9 mouse cellular contexts compared by ENCODE assay signal in genomic region chr2:180472306-180473079, GRCm38 (mm10). TPM values are rescaled to one million over a fixed set of nuclear protein-coding genes. Genes with fewer than 3 reads are reported as not detected.
DNase-seq lines count a peak whose midpoint lies in the region; ATAC-seq and TF ChIP-seq lines count a peak whose summit lies in the region.
"Had no signal": no experiment of that assay in that cellular context is flagged by ENCODE, and none has a peak within 500 bp of the region (broad histone marks: within the 10 kb centered on the region; RNA-seq: fewer than 3 reads in every experiment).

No protein-coding gene starts in this region.

- no peak overlapping the region for H3K27ac ChIP-seq in heart, postnatal 0 days (ENCODE audit: low read depth)
- no peak overlapping the region for H3K27ac ChIP-seq in limb, embryonic 13.5 days

- peak; percentile 34 for DNase-seq in kidney, adult 18-20 months
- no peak for DNase-seq in kidney, adult 11 months
- peak; percentile 87 for DNase-seq in ES-CJ7 (ENCODE audit: low read depth, low spot score)
- peak; percentile 30 for DNase-seq in c-Kit-positive CD71-positive TER-119-positive erythroid progenitor cells, embryonic 14.5 days (ENCODE audit: low spot score)
- peak; percentile 32 for DNase-seq in heart, postnatal 0 days (ENCODE audit: low spot score)
- peak; percentile 50 for DNase-seq in naive thymus-derived CD4-positive, alpha-beta T cell, adult 2 months (ENCODE audit: low read depth)

- TF ChIP-seq CTCF in heart, postnatal 0 days (IDR thresholded peaks at IDR 0.05; ENCODE audit: low read depth) = peak; percentile 65

- H3K9me3 ChIP-seq in heart, postnatal 0 days (replicated peaks; ENCODE audit: control insufficient read depth, low read length) = no peaks in the 10 kb centered on the region
- H3K9me3 ChIP-seq in limb, embryonic 13.5 days = no peaks in the 10 kb centered on the region

- ATAC-seq in heart, postnatal 0 days (ENCODE audit: insufficient read depth, low read depth) = peak; percentile 43; the same call in 1 of the 2 replicates
- peak; percentile 30; the same call in 1 of the 2 replicates for ATAC-seq in limb, embryonic 13.5 days (ENCODE audit: low FRiP score, low read depth)
- no peak for ATAC-seq in monocyte, adult 5-6 weeks (replicated peaks; ENCODE audit: insufficient number of reproducible peaks, low FRiP score, low TSS enrichment, poor library complexity, severe bottlenecking)

- H3K27me3 ChIP-seq in heart, postnatal 0 days (ENCODE audit: control insufficient read depth, insufficient read depth, low read length) = no peaks in the 10 kb centered on the region
- H3K27me3 ChIP-seq in limb, embryonic 13.5 days = peaks cover 12% of the 10 kb centered on the region

- no peaks in the 10 kb centered on the region for H3K36me3 ChIP-seq in heart, postnatal 0 days (replicated peaks; ENCODE audit: control insufficient read depth, insufficient read depth, low read length)
- H3K36me3 ChIP-seq in limb, embryonic 13.5 days = no peaks in the 10 kb centered on the region

- no peak for TF ChIP-seq EP300 in heart, postnatal 0 days (IDR thresholded peaks at IDR 0.05; ENCODE audit: low read depth)

- H3K9ac ChIP-seq in heart, postnatal 0 days (replicated peaks; ENCODE audit: low read depth, low read length) = no peak overlapping the region
- H3K9ac ChIP-seq in limb, embryonic 13.5 days = no peak overlapping the region

- 6% methylated on average over 21 of the region's 21 CpGs for WGBS in heart, postnatal 0 days
- WGBS in limb, embryonic 13.5 days = 5% methylated on average over 21 of the region's 21 CpGs

- H3K4me2 ChIP-seq in heart, postnatal 0 days (ENCODE audit: low read depth, low read length) = no peak overlapping the region
- peak overlapping the region; percentile 31 for H3K4me2 ChIP-seq in limb, embryonic 13.5 days (replicated peaks)

- H3K4me3 ChIP-seq in heart, postnatal 0 days (ENCODE audit: low read depth, low read length) = no peak overlapping the region
- 0 out of 2 replicates have a peak overlapping the region, but pooled peaks have one; percentile 11 for H3K4me3 ChIP-seq in limb, embryonic 13.5 days
- H3K4me3 ChIP-seq: erythroblast, embryonic 14.5 days had no signal

- H3K4me1 ChIP-seq in heart, postnatal 0 days (ENCODE audit: control insufficient read depth, insufficient read depth) = no peaks in the 10 kb centered on the region
- 0 out of 2 replicates have a peak, but pooled peaks cover 6% of the 10 kb centered on the region for H3K4me1 ChIP-seq in limb, embryonic 13.5 days

RNA-seq across cellular contexts. Expression of gene Slco4a1, which starts 16.4 kb away (rescaled TPM):
- total RNA-seq in heart, postnatal 0 days (2014; rRNA removed; ENCODE audit: low replicate concordance) = 0.50 TPM in 1 of 2 replicates, not detected in the other
- not detected in 2 replicates for polyA plus RNA-seq in heart, postnatal 0 days (2015; fragmentation: Nextera tagmentation; extraction: Ambion mirVana)
- 0.40 and 0.90 TPM in 2 replicates for polyA plus RNA-seq in limb, embryonic 13.5 days (2015; fragmentation: Nextera tagmentation; extraction: Ambion mirVana)
- total RNA-seq in monocyte, adult 5-6 weeks (2017) = 0.43 to 3.4 TPM (median 1.7 TPM) in 3 replicates

RNA-seq across cellular contexts. Expression of gene Ntsr1, which starts 27.3 kb away (rescaled TPM):
- total RNA-seq in heart, postnatal 0 days (2014; rRNA removed; ENCODE audit: low replicate concordance) = 0.08 and 1.1 TPM in 2 replicates
- polyA plus RNA-seq in heart, postnatal 0 days (2015; fragmentation: Nextera tagmentation; extraction: Ambion mirVana) = 0.40 and 0.75 TPM in 2 replicates
- polyA plus RNA-seq in limb, embryonic 13.5 days (2015; fragmentation: Nextera tagmentation; extraction: Ambion mirVana) = 0.29 and 0.36 TPM in 2 replicates
- total RNA-seq in monocyte, adult 5-6 weeks (2017) = not detected in 3 replicates
- polyA plus RNA-seq: erythroblast, embryonic 14.5 days had no signal
